ENCODE assay signal across 7 mouse cellular contexts in genomic region chr4:40720910-40721309, GRCm38 (mm10). TPM values are rescaled to one million over a fixed set of nuclear protein-coding genes. Genes with fewer than 3 reads are reported as not detected.
DNase-seq lines count a peak whose midpoint lies in the region; ATAC-seq and TF ChIP-seq lines count a peak whose summit lies in the region.

No protein-coding gene starts in this region.

- H3K4me3 ChIP-seq in layer of hippocampus, adult 2 months: no peak overlapping the region
- no peak overlapping the region for H3K4me3 ChIP-seq in cortical plate, adult 2 months (ENCODE audit: insufficient read depth, low read length)
- H3K4me3 ChIP-seq in limb, embryonic 13.5 days: no peak overlapping the region

- H3K36me3 ChIP-seq in limb, embryonic 13.5 days: peaks cover 15% of the 10 kb centered on the region
- peaks cover 7% of the 10 kb centered on the region for H3K36me3 ChIP-seq in splenic B cell, adult 2 months (ENCODE audit: control insufficient read depth, insufficient read depth, low read length, poor library complexity, severe bottlenecking)

- H3K4me2 ChIP-seq in limb, embryonic 13.5 days (replicated peaks): peak overlapping the region; percentile 85; the same call in 1 of the 2 replicates

- peak overlapping the region; percentile 100 for H3K27ac ChIP-seq in layer of hippocampus, adult 2 months
- peak overlapping the region; percentile 76; the same call in 1 of the 2 replicates for H3K27ac ChIP-seq in cortical plate, adult 2 months (ENCODE audit: insufficient read depth, low read length)
- peak overlapping the region; percentile 100 for H3K27ac ChIP-seq in limb, embryonic 13.5 days

- H3K27me3 ChIP-seq in limb, embryonic 13.5 days: no peaks in the 10 kb centered on the region
- no peaks in the 10 kb centered on the region for H3K27me3 ChIP-seq in splenic B cell, adult 2 months (ENCODE audit: control insufficient read depth, insufficient read depth, low read length, poor library complexity, severe bottlenecking)

- no peak overlapping the region for H3K9ac ChIP-seq in limb, embryonic 13.5 days

- no peak for ATAC-seq in limb, embryonic 13.5 days (ENCODE audit: low FRiP score, low read depth)

- TF ChIP-seq CTCF in layer of hippocampus, adult 2 months (conservative IDR thresholded peaks at IDR 0.05): no peak
- TF ChIP-seq CTCF in cortical plate, adult 2 months (IDR thresholded peaks at IDR 0.05; ENCODE audit: extremely low read depth, insufficient read depth, low read length): no peak

- TF ChIP-seq POLR2A in cortical plate, adult 2 months (IDR thresholded peaks at IDR 0.05; ENCODE audit: extremely low read depth, insufficient read depth, low read length): no peak

- DNase-seq in layer of hippocampus, adult 2 months (ENCODE audit: low spot score in 2 of 2): no peak
- no peak for DNase-seq in layer of hippocampus, postnatal 25 days (ENCODE audit: extremely low spot score in 1 of 2, low spot score in 1 of 2)
- DNase-seq in splenic B cell, adult 2 months (ENCODE audit: low read depth, low spot score): peak; percentile 23
- DNase-seq in adipocyte (ENCODE audit: low spot score): no peak
- no peak for DNase-seq in spleen, postnatal 10 days (ENCODE audit: low spot score in 2 of 2)

- H3K4me1 ChIP-seq in cortical plate, adult 2 months (ENCODE audit: control insufficient read depth, insufficient read depth, low read length): peaks cover 9% of the 10 kb centered on the region; the same call in 1 of the 2 replicates
- peaks cover 36% of the 10 kb centered on the region for H3K4me1 ChIP-seq in limb, embryonic 13.5 days

- WGBS in limb, embryonic 13.5 days: 90% methylated on average over 8 of the region's 8 CpGs

- no peaks in the 10 kb centered on the region for H3K9me3 ChIP-seq in limb, embryonic 13.5 days

RNA-seq across cellular contexts. Expression of gene Dnaja1, which starts 1.0 kb away (rescaled TPM):
- total RNA-seq in layer of hippocampus, adult 2 months (2021): 100 to 1,000 TPM; 282 to 312 TPM
- total RNA-seq in layer of hippocampus, postnatal 25 days (2021): 100 to 1,000 TPM; 314 to 349 TPM
- 98.3 and 98.7 TPM in 2 replicates for polyA plus RNA-seq in cortical plate, adult 2 months (2012; rRNA removed)
- polyA plus RNA-seq in limb, embryonic 13.5 days (2015; fragmentation: Nextera tagmentation; extraction: Ambion mirVana): 449 and 469 TPM in 2 replicates

RNA-seq across cellular contexts. Expression of gene Aptx, which starts 17.9 kb away (rescaled TPM):
- total RNA-seq in layer of hippocampus, adult 2 months (2021): 10 to 100 TPM; 26.8 to 29.0 TPM
- 10 to 100 TPM; 24.2 to 24.7 TPM for total RNA-seq in layer of hippocampus, postnatal 25 days (2021)
- polyA plus RNA-seq in cortical plate, adult 2 months (2012; rRNA removed): 27.8 and 28.0 TPM in 2 replicates
- 35.2 and 36.2 TPM in 2 replicates for polyA plus RNA-seq in limb, embryonic 13.5 days (2015; fragmentation: Nextera tagmentation; extraction: Ambion mirVana)

RNA-seq across cellular contexts. Expression of gene Smu1, which starts 36.8 kb away (rescaled TPM):
- total RNA-seq in layer of hippocampus, adult 2 months (2021): 10 to 100 TPM; 51.4 to 52.3 TPM
- total RNA-seq in layer of hippocampus, postnatal 25 days (2021): 10 to 100 TPM; 45.3 to 52.6 TPM
- 47.0 and 49.8 TPM in 2 replicates for polyA plus RNA-seq in cortical plate, adult 2 months (2012; rRNA removed)
- polyA plus RNA-seq in limb, embryonic 13.5 days (2015; fragmentation: Nextera tagmentation; extraction: Ambion mirVana): 160 TPM in 2 replicates
